8 mouse cellular contexts compared by ENCODE assay signal in the genomic region with DNA sequence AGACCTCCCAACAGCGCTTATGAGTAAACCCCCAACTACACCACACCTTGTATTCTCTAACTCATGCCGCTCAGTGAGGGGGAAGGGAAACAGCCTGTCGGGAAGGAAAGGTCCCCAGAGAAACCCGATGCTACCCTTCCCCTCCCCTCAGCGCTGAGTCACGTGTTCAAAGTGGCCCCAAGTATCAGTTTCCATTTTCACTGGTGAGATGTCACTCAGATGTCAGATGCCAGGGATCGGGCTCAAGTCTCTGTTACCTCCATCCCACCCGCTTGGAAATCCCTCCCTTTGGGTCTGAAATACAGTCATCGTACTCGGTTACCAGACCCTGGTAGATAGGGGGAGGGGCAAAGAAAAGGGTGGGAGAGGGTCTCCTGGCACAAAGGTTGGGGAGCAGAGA. TPM values are rescaled to one million over a fixed set of nuclear protein-coding genes. Genes with fewer than 3 reads are reported as not detected.
DNase-seq lines count a peak whose midpoint lies in the region; ATAC-seq and TF ChIP-seq lines count a peak whose summit lies in the region.

No protein-coding gene starts in this region.

- no peaks in the 10 kb centered on the region for H3K9me3 ChIP-seq in erythroblast, embryonic 14.5 days (ENCODE audit: control insufficient read depth, low read length)
- H3K9me3 ChIP-seq in hindbrain, embryonic 14.5 days (ENCODE audit: control insufficient read depth, low read length): no peaks in the 10 kb centered on the region
- H3K9me3 ChIP-seq in liver, postnatal 0 days (ENCODE audit: low read length): no peaks in the 10 kb centered on the region
- no peaks in the 10 kb centered on the region for H3K9me3 ChIP-seq in neural tube, embryonic 13.5 days

- in situ Hi-C loops in Patski (cut with MboI; ENCODE audit: low pct_unique_long_range_greater_than_20kb): no loop called here

- no peak for TF ChIP-seq POLR2A in cerebellum, adult 2 months (IDR thresholded peaks at IDR 0.05; ENCODE audit: borderline replicate concordance, insufficient read depth, low read length)

- CTCF ChIA-PET in Patski (lab: Charles Lee): interaction anchor here (0.8 kb wide), 1 partner anchor 10 kb away, joined by 4 read pairs; no protein-coding TSS in a partner anchor

- peaks cover 35% of the 10 kb centered on the region for H3K36me3 ChIP-seq in erythroblast, embryonic 14.5 days (ENCODE audit: control insufficient read depth)
- H3K36me3 ChIP-seq in hindbrain, embryonic 14.5 days (replicated peaks; ENCODE audit: control insufficient read depth, insufficient read depth): peaks cover 32% of the 10 kb centered on the region
- peaks cover 15% of the 10 kb centered on the region; the same call in 1 of the 2 replicates for H3K36me3 ChIP-seq in liver, postnatal 0 days (replicated peaks; ENCODE audit: insufficient read depth, low read length)
- peaks cover 32% of the 10 kb centered on the region for H3K36me3 ChIP-seq in neural tube, embryonic 13.5 days

- POLR2A ChIA-PET in Patski (lab: Charles Lee): no interaction called here

- no peak for TF ChIP-seq EP300 in liver, postnatal 0 days (IDR thresholded peaks at IDR 0.05; ENCODE audit: low read depth)

- peaks cover 4% of the 10 kb centered on the region for H3K4me1 ChIP-seq in cerebellum, adult 2 months (ENCODE audit: control insufficient read depth, insufficient read depth, low read length)
- peaks cover 51% of the 10 kb centered on the region for H3K4me1 ChIP-seq in erythroblast, embryonic 14.5 days (ENCODE audit: control insufficient read depth)
- H3K4me1 ChIP-seq in hindbrain, embryonic 14.5 days (replicated peaks; ENCODE audit: control insufficient read depth, insufficient read depth, low read length): peaks cover 20% of the 10 kb centered on the region
- H3K4me1 ChIP-seq in liver, postnatal 0 days (ENCODE audit: insufficient read depth): peaks cover 21% of the 10 kb centered on the region
- peaks cover 28% of the 10 kb centered on the region for H3K4me1 ChIP-seq in neural tube, embryonic 13.5 days (replicated peaks)

- under 1% methylated on average over 10 of the region's 10 CpGs for WGBS in cerebellum, adult 2 months
- WGBS in hindbrain, embryonic 14.5 days: 1% methylated on average over 10 of the region's 10 CpGs
- WGBS in liver, postnatal 0 days (ENCODE audit: insufficient replicate concordance): 1% methylated on average over 10 of the region's 10 CpGs
- WGBS in neural tube, embryonic 13.5 days: under 1% methylated on average over 10 of the region's 10 CpGs

- H3K4me2 ChIP-seq in hindbrain, embryonic 14.5 days (replicated peaks): peak overlapping the region; percentile 85
- peak overlapping the region; percentile 89 for H3K4me2 ChIP-seq in liver, postnatal 0 days (ENCODE audit: low read depth, low read length)
- H3K4me2 ChIP-seq in neural tube, embryonic 13.5 days: peak overlapping the region; percentile 77

- peak overlapping the region; percentile 87 for H3K9ac ChIP-seq in hindbrain, embryonic 14.5 days
- H3K9ac ChIP-seq in liver, postnatal 0 days (replicated peaks): peak overlapping the region; percentile 85
- peak overlapping the region; percentile 90 for H3K9ac ChIP-seq in neural tube, embryonic 13.5 days

- ATAC-seq in Patski: peak; percentile 15
- peak; percentile 44; the same call in 1 of the 2 replicates for ATAC-seq in hindbrain, embryonic 14.5 days (ENCODE audit: low FRiP score)
- ATAC-seq in liver, postnatal 0 days: peak; percentile 52
- peak; percentile 66 for ATAC-seq in neural tube, embryonic 13.5 days (ENCODE audit: low read depth)

- no peaks in the 10 kb centered on the region for H3K27me3 ChIP-seq in cerebellum, adult 2 months (ENCODE audit: control insufficient read depth, insufficient read depth, low read length)
- H3K27me3 ChIP-seq in Patski: no peaks in the 10 kb centered on the region
- H3K27me3 ChIP-seq in erythroblast, embryonic 14.5 days (ENCODE audit: control insufficient read depth): no peaks in the 10 kb centered on the region
- H3K27me3 ChIP-seq in hindbrain, embryonic 14.5 days (ENCODE audit: control insufficient read depth, insufficient read depth, low read length): no peaks in the 10 kb centered on the region
- 0 out of 2 replicates have a peak, but pooled peaks cover 4% of the 10 kb centered on the region for H3K27me3 ChIP-seq in liver, postnatal 0 days (ENCODE audit: insufficient read depth, low read length)
- H3K27me3 ChIP-seq in neural tube, embryonic 13.5 days: no peaks in the 10 kb centered on the region

- peak overlapping the region; percentile 92 for H3K27ac ChIP-seq in cerebellum, adult 2 months (ENCODE audit: insufficient read depth, low read length)
- peak overlapping the region; percentile 91 for H3K27ac ChIP-seq in hindbrain, embryonic 14.5 days
- peak overlapping the region; percentile 77 for H3K27ac ChIP-seq in liver, postnatal 0 days (ENCODE audit: low read depth)
- H3K27ac ChIP-seq in neural tube, embryonic 13.5 days (replicated peaks): peak overlapping the region; percentile 87

- TF ChIP-seq CTCF in cerebellum, adult 2 months (IDR thresholded peaks at IDR 0.05; ENCODE audit: borderline replicate concordance, insufficient read depth, low read depth, low read length): no peak
- TF ChIP-seq CTCF in Patski (IDR thresholded peaks at IDR 0.05): no peak
- no peak for TF ChIP-seq CTCF in liver, postnatal 0 days (IDR thresholded peaks at IDR 0.05; ENCODE audit: low read depth)

- peak overlapping the region; percentile 92 for H3K4me3 ChIP-seq in cerebellum, adult 2 months (replicated peaks; ENCODE audit: insufficient read depth, low read depth, low read length)
- peak overlapping the region; percentile 77 for H3K4me3 ChIP-seq in erythroblast, embryonic 14.5 days (replicated peaks)
- peak overlapping the region; percentile 77 for H3K4me3 ChIP-seq in hindbrain, embryonic 14.5 days (replicated peaks; ENCODE audit: low read length)
- peak overlapping the region; percentile 68 for H3K4me3 ChIP-seq in liver, postnatal 0 days (ENCODE audit: low read depth, low read length)
- H3K4me3 ChIP-seq in neural tube, embryonic 13.5 days: peak overlapping the region; percentile 82

- DNase-seq in cerebellum, adult 2 months: no peak
- no peak for DNase-seq in cerebellum, postnatal 4 days (ENCODE audit: low spot score in 2 of 2)
- no peak for DNase-seq in Patski (ENCODE audit: low read depth, low spot score)
- peak; percentile 64 for DNase-seq in hindbrain, embryonic 14.5 days (ENCODE audit: low spot score)
- peak; percentile 51 for DNase-seq in liver, postnatal 0 days
- no peak for DNase-seq in ovary, postnatal 14 days (ENCODE audit: low spot score)

RNA-seq across cellular contexts. Expression of a gene that starts 0.4 kb away (rescaled TPM):
- 870 and 931 TPM in 2 replicates for polyA plus RNA-seq in cerebellum, adult 2 months (2012; rRNA removed)
- 96.2 TPM for polyA plus RNA-seq in Patski (2021)
- polyA plus RNA-seq in erythroblast, embryonic 14.5 days (2012): 194 and 206 TPM in 2 replicates
- polyA plus RNA-seq in hindbrain, embryonic 14.5 days (2014; fragmentation: Nextera tagmentation; extraction: Ambion mirVana): 1,554 and 1,615 TPM in 2 replicates
- polyA plus RNA-seq in liver, postnatal 0 days (2015; fragmentation: Nextera tagmentation; extraction: Ambion mirVana): 158 and 189 TPM in 2 replicates
- polyA plus RNA-seq in neural tube, embryonic 13.5 days (2015; fragmentation: Nextera tagmentation; extraction: Ambion mirVana): 1,338 and 1,452 TPM in 2 replicates

RNA-seq across cellular contexts. Expression of a gene that starts 24.1 kb away (rescaled TPM):
- polyA plus RNA-seq in cerebellum, adult 2 months (2012; rRNA removed): 104 and 108 TPM in 2 replicates
- 160 TPM for polyA plus RNA-seq in Patski (2021)
- polyA plus RNA-seq in erythroblast, embryonic 14.5 days (2012): 50.4 and 62.3 TPM in 2 replicates
- 113 and 114 TPM in 2 replicates for polyA plus RNA-seq in hindbrain, embryonic 14.5 days (2014; fragmentation: Nextera tagmentation; extraction: Ambion mirVana)
- polyA plus RNA-seq in liver, postnatal 0 days (2015; fragmentation: Nextera tagmentation; extraction: Ambion mirVana): 82.6 and 90.6 TPM in 2 replicates
- polyA plus RNA-seq in neural tube, embryonic 13.5 days (2015; fragmentation: Nextera tagmentation; extraction: Ambion mirVana): 128 and 148 TPM in 2 replicates

RNA-seq across cellular contexts. Expression of a gene that starts 39.4 kb away (rescaled TPM):
- polyA plus RNA-seq in cerebellum, adult 2 months (2012; rRNA removed): 0.11 TPM in 1 of 2 replicates, not detected in the other
- polyA plus RNA-seq in Patski (2021): not detected
- 0.03 TPM in 1 of 2 replicates, not detected in the other for polyA plus RNA-seq in erythroblast, embryonic 14.5 days (2012)
- polyA plus RNA-seq in hindbrain, embryonic 14.5 days (2014; fragmentation: Nextera tagmentation; extraction: Ambion mirVana): 0.41 TPM in 1 of 2 replicates, not detected in the other
- not detected in 2 replicates for polyA plus RNA-seq in liver, postnatal 0 days (2015; fragmentation: Nextera tagmentation; extraction: Ambion mirVana)
- not detected in 2 replicates for polyA plus RNA-seq in neural tube, embryonic 13.5 days (2015; fragmentation: Nextera tagmentation; extraction: Ambion mirVana)

RNA-seq across cellular contexts. Expression of a gene that starts 42.0 kb away (rescaled TPM):
- not detected in 2 replicates for polyA plus RNA-seq in cerebellum, adult 2 months (2012; rRNA removed)
- polyA plus RNA-seq in Patski (2021): not detected
- not detected in 2 replicates for polyA plus RNA-seq in erythroblast, embryonic 14.5 days (2012)
- not detected in 2 replicates for polyA plus RNA-seq in hindbrain, embryonic 14.5 days (2014; fragmentation: Nextera tagmentation; extraction: Ambion mirVana)
- polyA plus RNA-seq in liver, postnatal 0 days (2015; fragmentation: Nextera tagmentation; extraction: Ambion mirVana): not detected in 2 replicates
- polyA plus RNA-seq in neural tube, embryonic 13.5 days (2015; fragmentation: Nextera tagmentation; extraction: Ambion mirVana): not detected in 2 replicates

RNA-seq across cellular contexts. Expression of a gene that starts 45.6 kb away (rescaled TPM):
- 7.4 and 7.5 TPM in 2 replicates for polyA plus RNA-seq in cerebellum, adult 2 months (2012; rRNA removed)
- polyA plus RNA-seq in Patski (2021): 63.0 TPM
- polyA plus RNA-seq in erythroblast, embryonic 14.5 days (2012): 0.09 and 0.13 TPM in 2 replicates
- polyA plus RNA-seq in hindbrain, embryonic 14.5 days (2014; fragmentation: Nextera tagmentation; extraction: Ambion mirVana): 5.6 and 6.6 TPM in 2 replicates
- polyA plus RNA-seq in liver, postnatal 0 days (2015; fragmentation: Nextera tagmentation; extraction: Ambion mirVana): 1.9 and 2.7 TPM in 2 replicates
- 9.3 and 12.6 TPM in 2 replicates for polyA plus RNA-seq in neural tube, embryonic 13.5 days (2015; fragmentation: Nextera tagmentation; extraction: Ambion mirVana)

Comparison
In these comparisons a context has a peak if more than half of its experiments do, and no peak if none do; other contexts are left out.
1. DNase-seq: peak in hindbrain, embryonic 14.5 days (single experiment) and liver, postnatal 0 days (single experiment); none in cerebellum, adult 2 months (0 of 2), cerebellum, postnatal 4 days (0 of 2), Patski (single experiment) and ovary, postnatal 14 days (single experiment).
2. ATAC-seq: peak in every context shown above with its lines; median percentile 66 in neural tube, embryonic 13.5 days; 52 in liver, postnatal 0 days; 44 in hindbrain, embryonic 14.5 days; 15 in Patski.
3. Peak in every context shown above with its lines, with median percentiles within 50 percentile points of each other: H3K27ac ChIP-seq, H3K4me3 ChIP-seq, H3K4me2 ChIP-seq and H3K9ac ChIP-seq.